Mouse (Mus musculus) mammary gland, adult 2 months (tissue): Measurements from ENCODE around the gene Gtf2a1l. TPM values are rescaled to one million over a fixed set of nuclear protein-coding genes. Genes with fewer than 3 reads are reported as not detected.

Experiments
- polyA plus RNA-seq: library from polyadenylated mRNA; depleted of rRNA; stranded (reverse); fragments of >200 nt; gene quantifications from 2 replicates; pipeline ENCODE4 v1.2.3, GENCODE M21; 2012; ENCODE audit warnings: low replicate concordance; rRNA removed

The Gtf2a1l gene
- not detected in 2 replicates for polyA plus RNA-seq

DNA sequence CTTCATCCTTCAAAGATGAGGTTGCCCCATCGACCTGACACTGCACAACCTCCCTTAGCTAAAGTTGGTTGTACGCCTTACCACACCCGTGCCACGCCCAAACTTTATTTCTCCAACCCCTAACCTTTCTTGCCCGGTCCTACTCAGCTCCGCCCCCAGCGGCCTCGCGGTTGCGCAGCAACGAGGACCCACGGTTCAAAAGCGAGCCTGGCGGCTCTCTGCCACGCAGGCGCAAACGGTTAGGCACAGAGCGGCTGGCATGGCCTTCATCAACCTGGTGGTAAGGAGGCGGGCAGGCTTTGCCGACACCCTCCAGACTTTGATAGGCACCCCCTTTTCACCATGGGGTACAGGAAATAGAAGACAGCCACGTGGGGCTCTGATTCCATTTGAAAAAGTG lies at the start of gene Gtf2a1l:
TSS of gene Gtf2a1l (plus strand) at position 209 of the 400 bp plus-strand sequence.

Other genes with a start within 250 kb of the Gtf2a1l start
- gene Foxn2, start 227.9 kb upstream of the Gtf2a1l start, polyA plus RNA-seq: 4.4 and 7.4 TPM in 2 replicates
- 18.7 and 22.6 TPM in 2 replicates for gene Ppp1r21, start 138.5 kb upstream of the Gtf2a1l start, polyA plus RNA-seq
- 12.7 and 12.9 TPM in 2 replicates for gene Ston1, start 71.0 kb upstream of the Gtf2a1l start, polyA plus RNA-seq
- 0.20 TPM in 1 of 2 replicates, not detected in the other for gene Lhcgr, start 123.3 kb downstream of the Gtf2a1l start, polyA plus RNA-seq